Mouse (Mus musculus) bone marrow, adult 2 months (tissue): ENCODE results near the gene Zfp454. TPM values are rescaled to one million over a fixed set of nuclear protein-coding genes. Genes with fewer than 3 reads are reported as not detected.
A peak's percentile ranks its signal among the peaks of the same experiment; 100 is the strongest.

Experiments
- H3K27ac ChIP-seq: fragments of 200-500 bp; 2 replicates; pipeline ENCODE4 v1.5.1; 2012; ENCODE audit warnings: low read depth, mild to moderate bottlenecking, control low read depth, inconsistent platforms, low read length; ENCODE audit not compliant: control insufficient read depth, poor library complexity, insufficient read depth
- H3K4me1 ChIP-seq: fragments of 200-500 bp; 2 replicates; pipeline ENCODE4 v1.6.1; 2011; ENCODE audit warnings: low read length; ENCODE audit not compliant: control insufficient read depth, insufficient read depth
- H3K4me3 ChIP-seq: fragments of 200-500 bp; replicated peaks from 2 replicates; pipeline ENCODE3; 2011; ENCODE audit warnings: mild to moderate bottlenecking, low read depth, low read length, control low read depth; ENCODE audit not compliant: control insufficient read depth
- CTCF ChIP-seq: fragments of 200-500 bp; IDR thresholded peaks from 2 replicates; pipeline ENCODE4 v1.5.1; 2011; ENCODE audit warnings: low read length, control low read depth; ENCODE audit not compliant: control insufficient read depth, insufficient read depth
- POLR2A ChIP-seq: fragments of 200-500 bp; IDR thresholded peaks from 2 replicates; pipeline ENCODE4 v1.6.1; 2011; ENCODE audit warnings: low read depth, mild to moderate bottlenecking, control low read depth, low read length, borderline replicate concordance; ENCODE audit not compliant: control insufficient read depth
- WGBS: fragments of 180-500 bp; shearing (Covaris S2); methylation state at CpG from one replicate; pipeline ENCODE4 v1.1.7; 2018; 5-methylcytosine and 5-hydroxymethylcytosine counted together
- polyA plus RNA-seq: library from polyadenylated mRNA; stranded (reverse); fragments of >200 nt; gene quantifications from 2 replicates; pipeline ENCODE4 v1.2.4, GENCODE M21; 2011; ENCODE audit warnings: low replicate concordance; ENCODE audit not compliant: missing spikeins, insufficient read depth, insufficient read length

Zfp454 gene
- polyA plus RNA-seq, 1 experiment: not detected

GRCm38 (mm10) chr11:50850177-50850735, 37.2 kb downstream of the Zfp454 start, which contains the start of gene Grm6:
TSS of gene Grm6 (plus strand) at chr11:50850685.
- H3K4me3 ChIP-seq: peak within 1 kb of the TSS; percentile 24
- WGBS: 2% methylated on average over 11 of the region's 11 CpGs
- H3K27ac ChIP-seq: no peak within 1 kb of the TSS
- H3K4me1 ChIP-seq: no peaks in the 10 kb centered on the region
- TF ChIP-seq CTCF (no peak), POLR2A (no peak)

- WGBS: 1% methylated on average over 10 of the region's 10 CpGs
- no peaks in the 10 kb centered on the region for H3K4me1 ChIP-seq
- no peak overlapping the region for H3K27ac ChIP-seq
- TF ChIP-seq CTCF (no peak), POLR2A (no peak)
- H3K4me3 ChIP-seq: no peak overlapping the region
Observed at GRCm38 (mm10) chr11:50849310-50849709, 38.1 kb downstream of the Zfp454 start.

- H3K4me3 ChIP-seq: no peak overlapping the region
- 36% methylated on average over 3 of the region's 3 CpGs for WGBS
Observed at GRCm38 (mm10) chr11:50848520-50849137, 38.8 kb downstream of the Zfp454 start.

GRCm38 (mm10) chr11:50847047-50847446, 40.4 kb downstream of the Zfp454 start:
- no peak overlapping the region for H3K4me3 ChIP-seq
- TF ChIP-seq CTCF (peak; percentile 26; the same call in 1 of the 2 replicates), POLR2A (no peak)
- H3K4me1 ChIP-seq: no peaks in the 10 kb centered on the region
- WGBS: 75% methylated on average over 5 of the region's 5 CpGs
- H3K27ac ChIP-seq: no peak overlapping the region

More at GRCm38 (mm10) chr11:50848520-50849137, 38.8 kb downstream of the Zfp454 start:
- no peak overlapping the region for H3K27ac ChIP-seq
- TF ChIP-seq POLR2A (no peak), CTCF (no peak)
- no peaks in the 10 kb centered on the region for H3K4me1 ChIP-seq

- TF ChIP-seq CTCF (no peak), POLR2A (no peak)
- Histone ChIP-seq H3K4me3 (no peak overlapping the region), H3K4me1 (no peaks in the 10 kb centered on the region), H3K27ac (no peak overlapping the region)
- 88% methylated on average over 3 of the region's 3 CpGs for WGBS
Observed at GRCm38 (mm10) chr11:50845951-50846350, 41.5 kb downstream of the Zfp454 start.

GRCm38 (mm10) chr11:50841023-50841735, 46.3 kb downstream of the Zfp454 start, which contains the start of gene Zfp879:
TSS of gene Zfp879 (minus strand) at chr11:50841552.
- Histone ChIP-seq H3K4me1 (no peaks in the 10 kb centered on the region), H3K4me3 (peak within 1 kb of the TSS; percentile 24), H3K27ac (no peak within 1 kb of the TSS; the same call in 1 of the 2 replicates)
- 0 out of 2 replicates have a peak, but pooled peaks have one; percentile 18 for TF ChIP-seq POLR2A
- TF ChIP-seq CTCF: no peak
- WGBS: 22% methylated on average over 22 of the region's 22 CpGs

- TF ChIP-seq CTCF: no peak
- no peak for TF ChIP-seq POLR2A
- Histone ChIP-seq H3K4me3 (no peak overlapping the region), H3K4me1 (no peaks in the 10 kb centered on the region; the same call in 1 of the 2 replicates), H3K27ac (no peak overlapping the region)
- WGBS: 42% methylated on average over 4 of the region's 4 CpGs
Observed at GRCm38 (mm10) chr11:50835727-50836126, 51.7 kb downstream of the Zfp454 start.
